Mouse (Mus musculus) neural tube, embryonic 14.5 days (tissue): ENCODE data around the gene Fam20c. TPM values are rescaled to one million over a fixed set of nuclear protein-coding genes. Genes with fewer than 3 reads are reported as not detected.
A peak's percentile ranks its signal among the peaks of the same experiment; 100 is the strongest.

Experiments
- ATAC-seq: fragments of 200-750 bp; cut with Nextera tagmentation; 2 replicates; pipeline ENCODE4 v1.8.0; 2017; ENCODE audit warnings: low read depth, mild to moderate bottlenecking, moderate TSS enrichment, moderate library complexity
- H3K27ac ChIP-seq: fragments of 300-500 bp; sonication (generic); 2 replicates; pipeline ENCODE4 v1.5.1; 2014; ENCODE audit warnings: low read depth, mild to moderate bottlenecking, control low read depth, low read length, moderate library complexity, mixed read lengths
- H3K27me3 ChIP-seq: fragments of 300-500 bp; sonication (generic); 2 replicates; pipeline ENCODE4 v1.6.1; 2014; ENCODE audit warnings: low read length; ENCODE audit not compliant: control insufficient read depth, insufficient read depth
- H3K36me3 ChIP-seq: fragments of 300-500 bp; sonication (generic); 2 replicates; pipeline ENCODE4 v1.6.1; 2014; ENCODE audit warnings: low read length, mixed read lengths; ENCODE audit not compliant: control insufficient read depth, insufficient read depth
- H3K4me1 ChIP-seq: fragments of 300-500 bp; sonication (generic); 2 replicates; pipeline ENCODE4 v1.6.1; 2014; ENCODE audit warnings: low read length; ENCODE audit not compliant: control insufficient read depth, insufficient read depth
- H3K4me2 ChIP-seq: fragments of 300-500 bp; sonication (generic); 2 replicates; pipeline ENCODE4 v1.6.1; 2014; ENCODE audit warnings: mild to moderate bottlenecking, low read depth, low read length, control low read depth
- H3K4me3 ChIP-seq: fragments of 300-500 bp; sonication (generic); 2 replicates; pipeline ENCODE4 v1.5.1; 2014; ENCODE audit warnings: low read depth, low read length, control low read depth, mixed read lengths
- H3K9ac ChIP-seq: fragments of 300-500 bp; sonication (generic); replicated peaks from 2 replicates; pipeline ENCODE4 v1.6.1; 2014; ENCODE audit warnings: low read depth, mild to moderate bottlenecking, control low read depth, low read length, mixed read lengths
- H3K9me3 ChIP-seq: fragments of 300-500 bp; sonication (generic); 2 replicates; pipeline ENCODE4 v1.6.1; 2016; ENCODE audit warnings: low read length; ENCODE audit not compliant: control insufficient read depth
- WGBS: fragments of 180-500 bp; shearing (Covaris S2); extraction: QIAGEN DNeasy Blood & Tissue Kit; methylation state at CpG from one replicate; pipeline ENCODE4 v1.1.7; 2014; 5-methylcytosine and 5-hydroxymethylcytosine counted together
- polyA plus RNA-seq: library from polyadenylated mRNA; unstranded; fragments of >200 nt; fragmentation: Nextera tagmentation; extraction: Ambion mirVana; gene quantifications from 2 replicates; pipeline ENCODE4 v1.2.1, GENCODE M21; 2014

Fam20c gene
- polyA plus RNA-seq, 1 experiment from 2014 or later: 56.8 TPM

DNA sequence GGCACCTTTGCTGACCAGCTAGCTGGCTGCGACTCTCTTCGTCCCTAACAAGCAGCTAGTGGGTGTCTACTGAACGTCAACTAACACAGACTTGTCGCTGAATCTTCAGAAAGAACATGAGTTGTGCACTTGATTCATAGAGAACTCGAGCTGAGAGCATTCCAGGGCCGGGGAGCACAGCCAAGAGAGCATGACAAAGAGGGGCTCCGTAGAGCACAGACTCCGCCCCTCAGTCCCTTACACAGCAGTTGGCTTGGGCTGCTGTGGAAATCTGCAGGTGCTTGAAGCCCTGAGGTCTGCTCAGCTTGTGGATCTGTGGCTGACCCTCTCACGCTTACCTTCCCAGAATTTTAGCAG is 390 bp upstream of the Fam20c start:
- peak overlapping the region; percentile 98 for H3K27ac ChIP-seq
- peaks cover 10% of the 10 kb centered on the region; the same call in 1 of the 2 replicates for H3K36me3 ChIP-seq
- peaks cover 36% of the 10 kb centered on the region for H3K4me1 ChIP-seq
- 5% methylated on average over 9 of the region's 9 CpGs for WGBS
- ATAC-seq: 0 out of 2 replicates have a peak, but pooled peaks have one; percentile 25
- H3K9ac ChIP-seq: peak overlapping the region; percentile 93
- peak overlapping the region; percentile 94 for H3K4me2 ChIP-seq
- no peaks in the 10 kb centered on the region for H3K9me3 ChIP-seq
- peak overlapping the region; percentile 60 for H3K4me3 ChIP-seq
- H3K27me3 ChIP-seq: no peaks in the 10 kb centered on the region

DNA sequence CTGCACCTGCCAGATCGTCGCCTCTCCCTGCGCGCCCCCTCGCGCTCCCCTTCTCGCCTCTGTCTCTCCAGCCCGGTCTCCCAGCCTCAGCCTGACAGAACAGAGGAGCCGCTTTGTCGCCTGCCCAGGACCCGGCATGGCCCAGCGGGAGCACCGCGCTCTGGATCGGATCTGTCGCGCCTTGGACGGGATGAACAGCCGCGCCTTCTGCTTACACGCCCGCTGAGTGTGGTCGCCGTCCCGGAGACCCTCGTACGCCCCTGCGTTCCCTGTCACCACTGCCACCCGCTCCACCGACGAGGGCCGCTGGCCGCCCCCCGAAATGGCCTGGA is 773 bp downstream of the Fam20c start:
- Histone ChIP-seq H3K4me1 (peaks cover 45% of the 10 kb centered on the region), H3K36me3 (peaks cover 10% of the 10 kb centered on the region; the same call in 1 of the 2 replicates), H3K27ac (peak overlapping the region; percentile 98), H3K9me3 (no peaks in the 10 kb centered on the region), H3K4me3 (peak overlapping the region; percentile 60), H3K9ac (peak overlapping the region; percentile 93), H3K4me2 (peak overlapping the region; percentile 94), H3K27me3 (no peaks in the 10 kb centered on the region)
- WGBS: 1% methylated on average over 34 of the region's 34 CpGs
- ATAC-seq: no peak

DNA sequence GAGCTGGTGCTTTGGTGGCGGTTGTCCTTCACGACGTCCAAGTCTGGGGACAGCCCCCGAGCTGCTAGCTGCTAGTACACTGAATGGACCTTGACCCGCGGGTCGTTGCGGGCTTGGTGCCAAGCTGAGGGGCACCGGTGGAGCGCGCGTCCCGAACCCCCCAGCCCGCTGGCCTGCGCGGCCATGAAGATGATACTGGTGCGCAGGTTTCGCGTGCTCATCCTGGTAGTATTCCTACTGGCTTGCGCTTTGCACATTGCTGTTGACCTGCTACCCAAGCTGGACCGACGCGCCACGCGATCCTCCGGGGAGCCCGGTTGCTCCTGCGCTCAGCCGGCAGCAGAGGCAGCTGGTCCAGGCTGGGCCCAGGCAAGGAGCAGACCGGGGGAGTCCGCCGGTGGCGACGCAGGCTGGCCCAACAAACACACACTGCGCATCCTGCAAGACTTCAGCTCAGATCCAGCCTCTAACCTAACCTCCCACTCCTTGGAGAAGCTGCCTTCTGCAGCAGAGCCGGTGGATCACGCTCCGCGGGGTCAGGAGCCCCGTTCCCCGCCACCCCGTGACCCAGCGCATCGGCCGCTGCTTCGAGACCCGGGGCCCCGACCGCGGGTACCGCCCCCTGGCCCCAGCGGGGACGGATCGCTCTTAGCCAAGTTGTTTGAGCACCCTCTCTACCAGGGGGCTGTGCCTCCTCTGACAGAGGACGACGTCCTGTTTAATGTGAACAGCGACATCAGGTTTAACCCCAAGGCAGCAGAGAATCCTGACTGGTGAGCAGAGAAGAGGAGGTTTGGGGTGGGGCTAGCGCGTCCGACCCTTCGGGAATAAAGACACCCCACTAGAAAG is 1.4 kb downstream of the Fam20c start:
- H3K9ac ChIP-seq: peak overlapping the region; percentile 93
- ATAC-seq: peak; percentile 7; the same call in 1 of the 2 replicates
- H3K4me3 ChIP-seq: peak overlapping the region; percentile 60
- peaks cover 13% of the 10 kb centered on the region; the same call in 1 of the 2 replicates for H3K36me3 ChIP-seq
- under 1% methylated on average over 61 of the region's 61 CpGs for WGBS
- no peaks in the 10 kb centered on the region for H3K9me3 ChIP-seq
- peak overlapping the region; percentile 98 for H3K27ac ChIP-seq
- H3K4me2 ChIP-seq: peak overlapping the region; percentile 94
- H3K27me3 ChIP-seq: no peaks in the 10 kb centered on the region
- peaks cover 51% of the 10 kb centered on the region for H3K4me1 ChIP-seq

DNA sequence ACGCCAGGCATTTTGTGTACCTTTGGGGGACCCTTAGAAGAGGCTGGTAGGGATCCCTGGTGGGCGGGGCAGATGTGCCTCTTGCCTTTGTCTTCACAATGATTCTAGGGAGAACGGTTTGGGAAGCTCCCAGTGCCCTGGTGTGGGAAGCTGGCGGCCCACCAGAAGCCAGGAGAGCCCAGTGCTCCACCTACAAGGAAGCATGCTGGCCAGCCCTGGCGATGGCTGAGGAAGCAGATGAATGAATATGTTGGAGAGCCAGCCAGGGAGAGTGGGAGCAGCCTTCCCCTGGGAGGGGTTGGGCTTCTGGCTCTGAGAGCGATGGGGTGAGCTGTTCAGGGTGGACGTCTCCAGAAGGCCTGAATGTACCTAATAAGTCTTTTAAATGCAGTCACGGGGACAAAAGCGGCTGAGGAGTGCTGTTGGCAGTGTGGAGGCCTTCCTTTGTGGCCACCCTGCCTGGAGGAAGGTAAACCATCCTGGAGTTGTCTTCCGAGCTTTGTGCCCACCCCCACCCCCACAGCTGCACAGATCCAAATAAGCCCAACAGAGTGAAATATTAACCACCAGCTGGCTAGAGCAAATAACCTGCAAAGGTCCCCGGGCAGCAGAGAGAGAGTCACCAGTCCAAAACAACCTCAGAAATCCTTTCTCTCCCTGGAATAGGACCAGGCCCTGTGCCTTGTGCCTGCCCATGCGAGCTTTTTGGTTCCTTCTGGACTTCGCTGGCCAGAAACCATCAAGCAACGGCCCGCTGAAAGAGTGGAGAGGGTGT is 2.2 kb downstream of the Fam20c start:
- Histone ChIP-seq H3K9me3 (no peaks in the 10 kb centered on the region), H3K4me3 (peak overlapping the region; percentile 60), H3K4me1 (peaks cover 59% of the 10 kb centered on the region), H3K27ac (peak overlapping the region; percentile 98), H3K9ac (peak overlapping the region; percentile 93), H3K4me2 (peak overlapping the region; percentile 94), H3K36me3 (peaks cover 19% of the 10 kb centered on the region; the same call in 1 of the 2 replicates), H3K27me3 (no peaks in the 10 kb centered on the region)
- WGBS: 11% methylated on average over 15 of the region's 15 CpGs
- ATAC-seq: peak; percentile 8; the same call in 1 of the 2 replicates

DNA sequence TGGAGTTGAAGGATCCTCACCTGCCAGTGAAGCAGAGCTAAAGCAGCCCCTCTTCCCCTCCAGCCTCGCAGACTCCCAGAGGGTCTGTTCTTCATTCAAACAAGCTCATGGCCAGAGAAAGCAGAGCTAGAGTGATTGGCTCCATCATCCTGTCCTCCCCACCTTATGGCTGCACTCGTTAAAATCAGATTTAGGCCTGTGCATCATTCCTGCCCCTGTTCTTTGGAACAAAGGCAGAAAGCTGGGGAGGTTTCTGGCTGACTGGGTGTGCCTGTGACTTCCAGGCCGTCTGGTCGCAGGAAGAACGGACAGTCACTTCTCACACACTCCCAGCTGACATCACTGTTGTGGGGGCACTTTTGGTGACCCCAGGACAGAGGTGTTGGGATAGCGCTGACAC is 2.8 kb downstream of the Fam20c start:
- Histone ChIP-seq H3K27ac (peak overlapping the region; percentile 98), H3K4me1 (peaks cover 65% of the 10 kb centered on the region), H3K36me3 (peaks cover 23% of the 10 kb centered on the region; the same call in 1 of the 2 replicates), H3K9me3 (no peaks in the 10 kb centered on the region), H3K9ac (peak overlapping the region; percentile 93), H3K4me3 (peak overlapping the region; percentile 60), H3K4me2 (peak overlapping the region; percentile 94), H3K27me3 (no peaks in the 10 kb centered on the region)
- WGBS: 50% methylated on average over 6 of the region's 6 CpGs
- ATAC-seq: no peak

DNA sequence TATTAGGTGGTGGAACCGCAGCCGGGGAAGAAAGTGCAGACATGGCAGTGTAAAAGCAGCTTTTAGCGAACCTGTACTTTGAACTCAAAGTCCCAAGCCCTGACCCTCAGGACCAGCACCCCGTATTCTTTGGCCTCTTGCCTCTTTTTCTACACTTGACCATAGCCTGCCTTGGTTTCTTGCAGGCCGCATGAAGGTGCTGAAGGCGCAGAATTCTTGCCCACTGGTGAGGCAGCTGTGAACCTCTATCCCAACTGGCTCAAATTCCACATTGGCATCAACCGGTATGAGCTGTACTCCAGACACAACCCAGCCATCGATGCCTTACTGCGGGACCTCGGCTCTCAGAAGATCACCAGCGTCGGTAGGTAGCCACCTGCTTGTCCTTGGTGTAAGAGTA is 3.3 kb downstream of the Fam20c start:
- ATAC-seq: no peak
- 89% methylated on average over 12 of the region's 12 CpGs for WGBS
- peaks cover 25% of the 10 kb centered on the region; the same call in 1 of the 2 replicates for H3K36me3 ChIP-seq
- peaks cover 67% of the 10 kb centered on the region for H3K4me1 ChIP-seq
- no peak overlapping the region for H3K27ac ChIP-seq
- H3K27me3 ChIP-seq: no peaks in the 10 kb centered on the region
- peak overlapping the region; percentile 93 for H3K9ac ChIP-seq
- H3K4me3 ChIP-seq: peak overlapping the region; percentile 60
- no peaks in the 10 kb centered on the region for H3K9me3 ChIP-seq
- peak overlapping the region; percentile 94 for H3K4me2 ChIP-seq

DNA sequence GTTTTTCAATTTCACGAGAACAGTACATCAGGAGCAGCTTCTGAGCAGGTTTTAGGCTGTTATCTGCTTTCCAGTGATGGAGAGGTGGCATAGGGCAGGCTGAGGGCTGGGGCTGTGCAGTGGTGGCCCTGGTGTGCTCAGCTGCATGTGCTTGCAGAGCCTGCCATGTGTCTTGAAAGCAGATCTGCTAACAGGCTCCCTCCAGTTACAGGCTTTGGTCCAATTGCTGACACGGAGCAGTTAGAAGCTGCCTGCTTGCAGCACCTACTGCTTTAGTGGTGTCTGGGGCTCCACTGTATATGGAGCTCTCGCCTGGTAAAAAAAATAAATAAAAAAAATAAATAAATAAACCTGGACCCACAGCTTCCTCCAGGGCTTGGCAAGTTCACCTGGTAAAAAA is 4.2 kb downstream of the Fam20c start:
- Histone ChIP-seq H3K4me3 (peak overlapping the region; percentile 60; the same call in 1 of the 2 replicates), H3K27me3 (no peaks in the 10 kb centered on the region), H3K9ac (0 out of 2 replicates have a peak overlapping the region, but pooled peaks have one; percentile 93), H3K4me1 (peaks cover 62% of the 10 kb centered on the region), H3K36me3 (peaks cover 25% of the 10 kb centered on the region; the same call in 1 of the 2 replicates), H3K27ac (no peak overlapping the region), H3K4me2 (peak overlapping the region; percentile 94), H3K9me3 (no peaks in the 10 kb centered on the region)
- no peak for ATAC-seq
- WGBS: 67% methylated on average over 3 of the region's 3 CpGs

DNA sequence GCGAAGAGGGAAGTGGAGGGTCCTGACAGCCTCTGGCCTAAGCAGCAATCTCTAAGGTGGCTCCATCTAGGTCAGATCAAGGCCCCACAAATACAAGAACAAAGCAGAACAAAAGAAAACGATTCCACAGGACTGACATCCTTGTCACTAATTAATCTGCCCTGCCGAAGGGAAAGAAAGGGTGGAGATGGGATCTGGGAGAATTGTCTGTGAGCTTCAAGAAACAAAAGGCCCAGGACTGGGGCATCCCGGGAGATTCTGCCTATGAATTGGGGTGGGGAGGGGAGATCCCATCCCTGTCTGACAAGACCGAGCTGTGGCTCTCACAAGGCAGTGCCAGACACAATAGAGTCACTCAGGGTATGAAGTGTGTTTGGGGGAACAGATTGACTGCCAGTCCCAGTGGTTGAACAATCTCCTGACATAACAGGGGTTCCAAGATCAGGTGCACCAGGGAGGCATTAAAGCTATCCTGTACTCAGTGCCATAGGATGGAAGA is 7.6 kb downstream of the Fam20c start:
- ATAC-seq: no peak
- Histone ChIP-seq H3K27me3 (no peaks in the 10 kb centered on the region), H3K27ac (peak overlapping the region; percentile 22; the same call in 1 of the 2 replicates), H3K4me1 (peaks cover 50% of the 10 kb centered on the region), H3K4me2 (peak overlapping the region; percentile 26), H3K36me3 (peaks cover 30% of the 10 kb centered on the region; the same call in 1 of the 2 replicates), H3K9ac (no peak overlapping the region; the same call in 1 of the 2 replicates), H3K9me3 (no peaks in the 10 kb centered on the region), H3K4me3 (no peak overlapping the region)
- 21% methylated on average over 5 of the region's 5 CpGs for WGBS
